Mouse (Mus musculus) Muller cell, postnatal 12 days (primary cell): ENCODE data around the gene Pkdcc.

Experiments
- DNase-seq: peaks from one replicate; pipeline ENCODE4 v3.0.0-alpha.2; 2015; ENCODE audit errors: inconsistent ontology term

The Pkdcc gene

DNA sequence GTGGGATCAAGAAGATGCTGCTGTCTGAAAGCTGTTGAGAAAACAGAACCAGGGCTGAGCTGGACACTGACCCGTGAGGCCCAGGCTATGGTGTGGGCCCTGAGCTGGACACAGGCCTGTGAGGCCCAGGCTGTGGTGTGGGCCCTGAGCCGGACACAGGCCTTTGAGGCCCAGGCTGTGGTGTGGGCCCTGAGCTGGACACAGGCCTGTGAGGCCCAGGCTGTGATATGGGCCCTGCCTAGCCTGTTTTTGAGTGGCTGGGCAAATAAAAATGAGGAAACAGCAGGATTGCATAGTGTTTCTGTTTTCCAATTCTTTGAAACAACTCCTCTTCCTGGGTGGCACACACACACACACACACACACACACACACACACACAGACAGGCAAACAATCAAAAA is 2.7 kb upstream of the Pkdcc start:
- DNase-seq = no peak

DNA sequence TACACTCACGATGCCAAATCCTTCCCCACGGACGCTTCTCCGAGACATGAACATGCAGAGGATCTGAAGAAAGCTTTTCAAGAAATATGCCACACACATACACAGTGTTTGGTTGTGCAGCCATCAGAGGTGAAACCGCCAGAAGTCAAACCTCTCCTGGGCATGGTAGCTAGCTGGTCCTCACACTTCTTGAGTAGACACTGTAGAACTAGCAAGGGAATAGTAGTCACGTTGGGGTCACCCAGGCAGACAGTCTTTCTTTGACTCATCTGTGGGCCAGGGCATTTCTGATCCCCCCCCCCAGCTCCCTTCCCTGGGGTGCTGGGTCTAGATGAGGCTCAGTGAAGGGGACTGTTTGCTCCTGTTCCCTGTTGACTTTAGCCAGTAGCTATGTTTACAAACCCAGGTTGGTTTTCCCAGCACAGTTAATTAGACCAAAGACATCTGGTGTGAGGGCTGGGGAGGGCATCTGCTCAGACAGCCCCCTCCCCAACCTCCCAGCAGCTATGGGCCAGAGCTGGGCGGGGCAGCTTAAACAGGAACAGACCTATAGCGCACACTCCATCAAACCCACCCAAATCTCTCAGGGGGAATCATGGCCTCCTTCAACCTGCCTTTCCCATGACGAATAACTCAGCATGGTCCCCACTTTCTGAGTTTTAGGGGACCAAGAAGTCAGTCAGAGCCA is 1.7 kb upstream of the Pkdcc start:
- peak; percentile 54 for DNase-seq

DNA sequence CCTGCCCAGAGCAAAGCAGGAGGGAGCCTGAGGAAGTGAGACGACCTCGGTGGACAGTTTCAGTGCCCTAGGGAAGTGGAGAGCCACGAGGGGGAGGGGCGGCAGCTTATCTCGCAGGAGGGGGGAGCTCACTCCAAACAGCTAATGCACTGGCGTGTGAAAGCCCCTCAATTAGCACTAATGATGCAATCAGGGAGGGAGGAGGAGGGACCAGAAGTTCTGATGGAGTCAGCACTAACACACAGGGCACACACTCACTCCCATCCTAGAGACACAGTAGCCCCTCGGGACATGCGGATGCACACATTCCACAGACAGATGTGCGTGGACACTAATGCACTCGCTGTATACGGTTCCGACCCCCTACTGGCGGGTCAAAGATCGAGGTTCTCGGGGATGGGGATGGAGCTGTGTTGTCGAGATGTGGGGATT is 915 bp upstream of the Pkdcc start:
- peak; percentile 75 for DNase-seq

DNA sequence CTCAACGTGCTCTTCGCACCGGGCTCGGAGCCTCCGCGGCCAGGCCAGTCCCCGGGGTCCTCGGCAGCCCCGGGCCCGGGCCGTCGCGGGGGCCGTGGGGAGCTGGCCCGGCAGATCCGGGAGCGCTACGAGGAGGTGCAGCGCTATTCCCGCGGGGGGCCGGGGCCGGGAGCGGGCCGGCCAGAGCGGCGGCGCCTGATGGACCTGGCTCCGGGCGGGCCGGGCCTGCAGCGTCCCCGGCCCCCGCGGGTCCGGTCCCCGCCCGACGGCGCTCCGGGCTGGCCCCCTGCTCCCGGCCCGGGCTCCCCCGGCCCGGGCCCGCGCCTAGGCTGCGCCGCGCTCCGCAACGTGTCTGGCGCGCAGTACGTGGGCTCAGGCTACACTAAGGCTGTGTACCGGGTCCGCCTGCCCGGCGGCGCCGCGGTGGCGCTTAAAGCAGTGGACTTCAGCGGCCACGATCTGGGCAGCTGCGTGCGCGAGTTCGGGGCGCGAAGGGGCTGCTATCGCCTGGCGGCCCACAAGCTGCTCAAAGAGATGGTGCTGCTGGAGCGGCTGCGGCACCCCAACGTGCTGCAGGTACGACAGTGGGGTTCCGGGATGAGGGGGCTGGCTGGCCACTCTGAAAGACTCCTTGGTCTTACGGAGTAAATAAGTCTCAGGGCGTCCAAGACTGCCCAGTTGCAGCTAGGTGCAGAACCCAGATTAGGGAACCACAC is 595 bp downstream of the Pkdcc start:
- DNase-seq = peak; percentile 60

DNA sequence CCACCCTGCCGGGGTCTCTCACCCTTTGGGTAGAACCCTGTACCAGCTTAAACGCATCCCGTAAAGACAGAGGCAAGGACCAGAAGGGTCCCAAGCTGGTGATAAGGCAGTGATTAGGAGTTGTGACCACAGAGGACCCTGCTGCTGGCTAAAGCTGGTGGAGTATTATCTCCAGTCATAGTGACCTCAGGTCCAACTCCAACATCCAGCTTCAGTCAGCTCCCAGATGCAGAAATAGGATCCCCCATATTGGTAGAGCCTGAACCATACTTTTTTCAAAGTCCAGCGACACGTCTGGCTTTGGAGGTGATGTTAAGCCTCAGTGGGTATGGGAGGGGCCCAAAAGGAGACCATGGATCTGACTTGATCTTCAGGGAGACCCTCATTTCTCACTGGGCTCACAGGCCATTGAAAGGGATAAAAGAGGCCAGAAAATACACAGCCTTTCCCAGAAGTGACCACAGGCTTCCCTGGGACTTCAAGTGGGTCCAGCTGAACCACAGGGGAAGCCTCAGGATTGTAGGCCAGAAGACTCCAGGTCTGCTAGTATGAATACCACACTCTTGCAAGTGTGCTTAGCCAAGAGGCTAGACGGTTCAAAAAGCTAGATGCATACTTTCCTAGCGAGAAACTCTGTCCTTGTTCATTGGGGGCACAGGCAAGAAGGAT is 1.3 kb downstream of the Pkdcc start:
- DNase-seq = no peak

DNA sequence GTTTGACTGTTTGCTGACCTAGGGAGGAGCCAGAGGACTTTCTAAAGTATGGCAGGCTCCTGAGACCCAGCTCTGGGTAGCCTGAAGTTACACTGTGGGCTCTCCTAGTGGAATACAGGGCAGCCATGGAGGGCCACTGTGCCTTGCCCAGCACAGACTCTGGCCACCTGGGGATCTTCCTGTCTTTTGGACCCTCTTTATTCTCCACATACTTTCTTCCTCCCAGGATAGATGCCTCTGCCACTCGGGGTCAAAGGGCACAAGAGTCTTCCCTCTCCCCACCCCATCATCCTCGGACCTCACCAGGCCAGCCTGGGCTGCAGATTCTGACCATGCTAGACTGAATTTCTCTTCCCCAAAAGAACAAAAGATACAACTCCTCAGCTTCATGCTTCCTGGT is 3.1 kb downstream of the Pkdcc start:
- DNase-seq = no peak

DNA sequence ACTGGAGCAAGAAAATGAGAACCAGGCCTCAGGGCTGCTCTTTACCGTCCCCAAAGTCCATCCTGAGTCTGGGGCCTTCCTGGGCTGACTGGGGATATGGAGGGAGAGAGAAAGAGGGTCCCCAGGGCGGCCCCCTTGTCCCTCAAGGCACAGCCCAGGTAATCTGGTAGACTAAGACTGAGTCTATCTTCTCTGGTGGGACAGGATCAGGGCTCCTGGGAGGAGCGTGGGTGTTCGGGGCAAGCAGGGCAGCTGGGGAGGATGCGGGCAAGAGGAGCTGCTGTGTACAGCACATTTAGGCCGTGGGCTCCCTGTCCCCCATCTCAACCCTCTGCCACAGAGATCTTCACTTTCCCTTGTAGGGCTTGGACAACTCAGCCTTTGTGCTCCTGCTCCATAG is 3.6 kb downstream of the Pkdcc start:
- no peak for DNase-seq

DNA sequence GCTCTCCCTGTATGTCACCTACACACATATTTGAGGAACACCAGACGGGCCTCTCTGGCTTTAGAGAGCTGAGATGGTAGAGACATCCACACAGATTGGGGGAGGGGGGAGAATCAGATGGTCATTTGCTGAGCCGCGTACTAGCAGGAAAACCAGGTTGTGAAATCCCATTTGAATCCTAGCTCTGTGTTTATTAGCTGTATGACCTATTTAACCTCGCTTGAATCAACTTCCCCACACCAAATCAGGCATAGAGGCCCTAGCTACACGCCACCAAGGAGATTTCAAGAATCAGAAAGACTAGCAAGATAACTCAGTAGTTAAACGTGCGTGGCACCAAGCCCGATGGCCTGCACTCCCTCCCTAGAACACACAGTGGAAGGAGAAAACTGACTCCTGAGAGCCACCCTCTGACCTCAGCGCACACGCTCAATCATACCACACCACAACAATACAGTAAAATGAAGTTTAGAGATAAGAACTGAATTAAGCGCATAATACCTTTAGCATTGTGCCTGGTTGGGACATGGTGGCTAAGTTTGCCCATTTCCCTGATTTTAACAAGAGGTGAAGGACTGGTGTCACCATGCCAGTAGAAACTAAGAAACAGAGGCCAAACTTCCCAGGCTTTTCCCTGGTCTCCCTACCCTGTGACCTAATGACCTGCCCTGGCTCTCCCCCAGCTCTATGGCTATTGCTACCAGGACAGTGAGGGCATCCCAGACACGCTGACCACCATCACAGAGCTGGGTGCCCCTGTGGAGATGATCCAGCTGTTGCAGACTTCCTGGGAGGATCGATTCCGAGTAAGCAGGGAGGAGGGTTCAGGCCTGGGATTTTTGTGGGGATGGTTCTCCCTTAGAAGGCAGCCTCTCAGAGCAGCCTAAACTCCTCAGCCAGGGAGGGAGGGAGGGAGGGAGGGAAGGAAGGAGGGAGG is 4.5 kb downstream of the Pkdcc start:
- DNase-seq = no peak

DNA sequence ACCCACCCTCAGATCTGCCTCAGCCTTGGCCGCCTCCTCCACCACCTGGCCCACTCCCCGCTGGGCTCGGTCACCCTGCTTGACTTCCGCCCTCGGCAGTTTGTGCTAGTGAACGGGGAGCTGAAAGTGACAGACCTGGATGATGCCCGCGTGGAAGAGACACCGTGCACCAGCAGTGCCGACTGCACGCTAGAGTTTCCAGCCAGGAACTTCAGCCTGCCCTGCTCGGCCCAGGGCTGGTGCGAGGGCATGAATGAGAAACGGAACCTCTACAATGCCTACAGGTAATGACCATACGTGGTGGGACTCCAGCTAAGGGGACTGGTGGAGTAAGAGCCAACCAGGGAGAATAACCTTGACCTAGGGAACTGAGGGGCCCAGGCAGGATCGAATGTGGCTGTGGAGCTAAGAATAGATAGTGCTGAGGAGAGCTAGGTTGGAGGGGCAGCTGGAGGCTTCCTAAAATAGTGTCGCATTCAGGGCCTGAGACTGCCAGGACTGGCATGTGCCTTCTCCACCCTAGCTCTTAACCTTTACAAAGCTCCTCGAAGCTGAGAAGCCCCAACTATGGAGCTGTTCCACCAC is 6.0 kb downstream of the Pkdcc start:
- DNase-seq = no peak

DNA sequence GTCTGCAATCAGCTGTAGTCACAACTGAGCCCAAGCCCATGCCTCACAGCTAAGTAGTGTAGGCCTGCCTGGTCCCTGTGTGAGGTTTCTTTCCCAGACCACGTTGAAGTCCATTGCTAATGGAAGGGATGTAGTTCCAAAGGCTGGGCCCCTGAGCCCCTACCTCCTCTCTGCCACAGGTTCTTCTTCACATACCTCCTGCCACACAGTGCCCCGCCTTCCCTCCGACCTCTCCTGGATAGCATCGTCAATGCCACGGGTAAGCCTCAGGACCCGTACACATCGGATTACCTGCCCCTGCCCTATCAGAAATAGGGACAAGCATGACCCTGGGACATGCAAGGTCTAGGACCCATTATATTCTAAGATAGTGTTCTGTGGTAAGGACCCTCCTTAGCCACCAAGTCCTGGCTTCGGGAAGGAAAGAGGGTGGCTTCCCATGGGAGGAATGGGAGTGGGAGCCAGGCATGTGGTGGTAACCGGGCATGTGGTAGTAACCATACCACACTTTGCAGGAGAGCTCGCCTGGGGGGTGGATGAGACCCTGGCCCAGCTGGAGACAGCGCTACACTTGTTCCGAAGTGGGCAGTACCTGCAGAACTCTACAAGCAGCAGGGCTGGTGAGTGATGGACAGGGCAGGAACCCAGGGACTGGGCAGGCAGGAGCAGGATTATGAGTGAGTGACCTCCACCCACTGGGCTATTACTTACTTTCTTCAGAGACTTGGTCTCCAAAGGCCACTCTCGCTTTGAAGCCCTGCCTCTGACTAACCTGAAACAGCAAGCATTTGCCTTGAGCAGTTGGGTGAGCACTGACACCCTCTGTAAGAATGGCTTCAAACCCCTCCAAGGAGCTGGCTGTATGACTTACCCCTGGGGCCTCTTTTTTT is 6.8 kb downstream of the Pkdcc start:
- DNase-seq = no peak

DNA sequence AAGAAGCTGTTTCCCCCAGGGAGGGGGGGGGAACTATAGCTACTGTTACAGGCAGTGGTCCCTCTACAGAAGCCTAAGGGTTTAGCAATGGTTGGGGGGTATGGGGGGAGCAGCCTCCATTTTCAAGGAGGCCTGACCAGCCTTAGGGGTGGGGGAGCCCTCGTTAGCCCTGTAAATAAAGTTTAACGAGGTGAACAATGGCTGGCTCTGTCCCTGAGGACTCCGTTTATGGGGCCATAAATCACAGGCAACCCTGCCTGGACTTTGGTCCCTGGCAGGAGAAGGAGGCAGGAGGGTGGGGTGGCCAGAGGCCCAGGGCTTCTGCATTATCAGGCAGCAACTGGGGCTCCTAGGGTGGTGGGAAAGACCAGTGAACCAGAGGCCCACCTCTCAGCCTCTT is 7.6 kb downstream of the Pkdcc start:
- DNase-seq = no peak

DNA sequence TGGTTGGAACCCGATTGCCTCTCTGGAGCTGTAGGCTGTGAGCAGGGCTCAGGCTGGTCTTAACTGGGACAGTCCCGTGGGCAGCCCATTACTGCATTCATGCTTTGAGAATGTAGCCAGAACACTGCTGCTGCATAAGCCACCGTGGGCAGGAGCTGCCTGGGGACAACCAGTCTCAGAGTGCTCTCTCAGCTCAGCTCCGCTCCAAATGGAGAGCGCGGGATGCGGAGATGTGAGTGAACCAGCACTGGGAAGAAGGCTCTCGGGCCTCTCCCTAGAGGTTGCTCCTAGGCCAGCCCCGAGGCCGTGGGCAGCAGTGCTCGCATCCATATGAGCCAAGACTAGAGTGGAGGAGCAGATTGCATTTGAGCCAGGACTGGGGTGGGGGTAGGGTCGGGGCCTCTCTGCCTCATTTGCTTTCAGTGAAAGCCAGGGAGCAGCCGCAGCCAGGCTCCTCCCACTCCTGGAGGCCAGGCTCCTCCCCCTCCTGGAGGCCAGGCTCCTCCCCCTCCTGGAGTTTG is 9.4 kb downstream of the Pkdcc start:
- no peak for DNase-seq

DNA sequence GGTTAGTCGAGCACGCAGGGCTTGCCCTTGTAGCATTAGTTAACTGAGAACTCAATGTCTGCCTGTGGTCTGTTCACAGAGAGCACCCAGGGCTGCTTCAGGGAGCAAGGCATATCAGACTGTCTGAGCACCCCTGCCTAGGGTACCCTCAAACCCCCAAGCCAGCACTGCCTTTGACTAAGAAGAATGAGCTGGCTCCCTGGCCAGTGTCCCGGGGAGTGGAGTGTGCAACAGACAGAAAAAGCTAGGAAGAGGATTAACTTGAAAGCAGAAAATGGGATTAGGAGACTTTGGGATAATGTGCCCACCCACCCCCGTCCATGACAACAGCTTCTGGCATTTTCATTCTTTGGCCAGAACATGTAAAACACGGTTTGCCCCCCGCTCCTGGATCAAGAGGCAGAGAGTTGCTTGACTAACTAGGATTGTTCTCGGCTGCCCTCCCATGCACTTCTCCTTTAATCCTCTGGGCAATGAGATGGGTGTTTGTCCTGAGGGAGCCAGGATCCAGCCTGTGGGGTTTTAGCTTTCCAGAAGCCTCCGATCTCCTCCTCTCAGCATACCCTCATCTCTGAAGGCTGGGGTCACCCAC is 11.4 kb downstream of the Pkdcc start:
- DNase-seq = peak; percentile 24

DNA sequence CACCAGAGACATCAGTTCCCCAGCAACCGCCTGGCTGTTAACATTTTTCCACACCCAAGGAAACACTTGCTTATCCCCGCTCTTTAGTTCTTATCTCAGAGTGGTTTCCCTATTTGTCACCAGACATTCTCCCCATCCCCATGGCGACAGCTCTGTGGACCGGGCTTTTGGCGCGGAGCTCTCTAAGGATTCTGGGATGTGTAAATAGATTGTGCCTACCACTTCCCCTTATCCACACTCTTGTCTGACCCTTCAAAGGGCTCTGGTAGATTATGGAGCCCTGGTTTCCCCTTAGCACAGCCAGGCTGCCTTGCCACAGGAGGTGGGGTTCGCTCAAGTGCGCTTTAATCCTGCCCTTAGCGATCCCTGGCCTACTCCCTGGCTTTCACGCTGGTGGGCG is 16.3 kb downstream of the Pkdcc start:
- no peak for DNase-seq

DNA sequence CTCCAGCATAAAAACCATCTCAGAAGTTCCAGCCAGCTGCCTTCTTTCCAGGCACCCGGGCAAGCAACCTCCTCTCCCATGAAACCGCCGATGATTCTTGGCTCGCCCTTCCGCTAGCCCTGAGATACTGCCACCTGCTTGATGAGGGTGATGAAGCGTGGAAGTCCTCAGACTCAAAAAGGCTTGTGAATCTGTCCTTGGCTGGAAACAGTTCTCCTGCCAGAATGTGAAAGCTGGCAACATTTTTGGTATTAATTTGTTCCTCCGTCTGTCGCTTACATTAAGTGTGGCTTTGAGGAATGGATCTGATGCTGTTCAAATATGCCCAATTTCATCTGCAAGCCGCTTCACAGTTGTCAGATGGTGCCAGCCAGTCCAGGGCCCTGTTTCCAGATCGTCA is 20.1 kb downstream of the Pkdcc start:
- peak; percentile 77 for DNase-seq

DNA sequence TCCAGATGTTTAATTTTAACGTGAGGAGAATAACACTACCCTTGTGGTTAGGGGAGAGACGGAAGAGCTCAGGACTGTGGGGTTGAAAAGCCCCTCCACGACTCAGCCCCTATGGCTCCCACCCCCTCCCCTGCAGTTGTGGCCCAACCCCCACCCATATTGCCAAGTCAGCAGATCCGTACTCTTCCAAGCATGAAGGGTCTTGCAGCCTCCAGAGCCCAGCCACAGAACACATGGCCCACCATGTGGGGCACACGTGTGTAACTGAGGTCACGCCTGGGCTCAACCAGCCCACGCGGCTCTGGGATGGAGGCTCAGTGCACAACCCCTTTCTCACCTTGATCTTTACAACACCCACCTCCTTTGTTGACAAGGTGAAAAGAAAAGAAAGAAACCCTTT is 21.1 kb downstream of the Pkdcc start:
- no peak for DNase-seq

DNA sequence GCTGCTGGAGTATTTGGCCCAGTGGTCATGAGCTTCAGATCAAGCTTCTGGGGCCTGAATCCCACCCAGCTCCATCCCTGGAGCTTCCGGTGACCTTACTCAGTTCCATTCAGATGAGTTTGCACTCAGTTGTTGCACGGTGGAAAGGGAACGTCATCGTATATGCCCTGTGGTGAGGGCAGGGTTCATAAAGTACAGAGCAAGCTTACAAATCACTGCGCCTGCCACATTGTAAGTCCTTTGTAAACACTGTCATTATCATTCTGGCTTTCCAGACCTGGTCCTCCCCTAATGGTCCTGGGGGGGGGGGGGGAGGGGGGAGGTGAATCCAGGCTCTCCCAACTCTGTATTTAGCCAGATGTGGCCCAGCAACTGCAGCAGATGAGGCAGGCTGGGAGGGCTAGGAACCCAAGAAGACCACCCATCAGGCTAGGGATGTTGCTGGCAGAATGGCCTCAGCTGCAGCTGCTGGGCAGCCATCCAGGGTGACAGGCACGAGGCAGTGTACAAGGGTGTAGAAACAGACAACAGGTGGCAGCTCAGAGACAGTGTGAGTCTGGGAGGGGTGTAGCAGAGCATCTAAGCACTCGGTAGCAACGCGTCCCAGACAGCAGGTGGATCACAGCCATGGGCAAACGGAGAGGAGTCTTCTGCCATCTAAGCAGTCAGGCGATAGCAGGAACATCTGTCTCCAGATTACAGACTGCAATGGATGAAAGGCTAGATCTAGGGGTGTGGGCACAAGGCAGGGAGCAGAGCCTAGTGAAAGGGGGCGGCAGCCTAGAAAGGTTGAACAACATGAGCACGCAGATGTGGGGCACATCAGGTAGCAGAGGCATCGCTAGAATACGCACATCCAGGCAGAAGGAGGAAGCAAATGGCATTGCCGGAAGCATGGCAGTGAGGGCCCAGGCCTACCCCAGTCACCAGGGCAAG is 23.3 kb downstream of the Pkdcc start:
- DNase-seq = no peak

DNA sequence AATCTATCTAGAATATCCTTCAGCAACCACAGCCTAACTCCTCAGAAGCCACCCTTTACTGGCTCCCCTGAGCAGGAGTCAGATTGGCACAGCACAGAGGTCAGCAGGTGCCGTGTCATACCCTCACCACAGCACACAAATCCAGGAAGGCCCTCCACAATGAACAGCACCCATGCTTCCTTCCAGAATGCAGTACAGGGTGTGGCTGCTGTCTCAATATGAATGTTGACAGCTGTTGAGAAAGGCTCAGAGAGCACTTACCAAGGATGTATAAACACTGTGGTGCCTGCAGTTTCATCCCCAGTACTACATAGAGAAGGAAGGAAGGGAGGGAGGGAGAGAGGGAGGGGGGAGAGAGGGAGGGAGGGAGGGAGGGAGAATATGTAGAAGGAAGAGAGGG is 29.4 kb downstream of the Pkdcc start:
- DNase-seq = no peak

DNA sequence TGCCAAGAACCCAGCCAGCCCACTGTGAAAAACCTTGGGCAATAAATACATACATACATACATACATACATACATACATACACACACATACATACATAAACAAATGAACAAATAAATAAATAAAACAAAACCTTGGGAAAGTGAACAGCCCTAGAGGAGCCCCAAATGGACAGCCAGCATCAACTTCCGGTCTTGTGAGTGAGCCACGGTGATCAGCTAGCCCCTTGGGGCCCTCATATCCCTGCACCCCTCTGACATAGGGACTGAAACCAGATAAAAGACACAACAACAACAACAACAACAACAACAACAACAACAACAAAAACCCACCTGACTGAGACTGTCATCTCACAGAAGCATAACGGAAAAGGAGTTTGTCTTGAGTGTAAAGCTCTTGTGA is 30.4 kb downstream of the Pkdcc start:
- DNase-seq = no peak
